Mouse (Mus musculus) limb, embryonic 12.5 days (tissue): ENCODE results near the gene Mterf2. TPM values are rescaled to one million over a fixed set of nuclear protein-coding genes. Genes with fewer than 3 reads are reported as not detected.

Experiments
- ATAC-seq: fragments of 200-750 bp; cut with Nextera tagmentation; 2 replicates; pipeline ENCODE4 v1.8.0; 2017; ENCODE audit warnings: low read depth, moderate TSS enrichment; ENCODE audit not compliant: insufficient number of reproducible peaks, insufficient read depth, low FRiP score, low TSS enrichment
- H3K27ac ChIP-seq: fragments of 300-500 bp; sonication (generic); 2 replicates; pipeline ENCODE4 v1.5.1; 2016; ENCODE audit warnings: mild to moderate bottlenecking, moderate library complexity
- H3K27me3 ChIP-seq: fragments of 300-500 bp; sonication (generic); 2 replicates; pipeline ENCODE4 v1.6.1; 2016; ENCODE audit warnings: mild to moderate bottlenecking, moderate library complexity
- H3K36me3 ChIP-seq: fragments of 300-500 bp; sonication (generic); 2 replicates; pipeline ENCODE4 v1.6.1; 2016; ENCODE audit warnings: mild to moderate bottlenecking, moderate library complexity
- H3K4me1 ChIP-seq: fragments of 300-500 bp; sonication (generic); replicated peaks from 2 replicates; pipeline ENCODE4 v1.6.1; 2016
- H3K4me2 ChIP-seq: fragments of 300-500 bp; sonication (generic); 2 replicates; pipeline ENCODE4 v1.6.1; 2016; ENCODE audit warnings: mild to moderate bottlenecking, moderate library complexity
- H3K4me3 ChIP-seq: fragments of 300-500 bp; sonication (generic); replicated peaks from 2 replicates; pipeline ENCODE4 v1.5.1; 2016; ENCODE audit warnings: mild to moderate bottlenecking
- H3K9ac ChIP-seq: fragments of 300-500 bp; sonication (generic); replicated peaks from 2 replicates; pipeline ENCODE4 v1.6.1; 2016; ENCODE audit warnings: mild to moderate bottlenecking, moderate library complexity
- H3K9me3 ChIP-seq: fragments of 300-500 bp; sonication (generic); 2 replicates; pipeline ENCODE4 v1.6.1; 2016; ENCODE audit warnings: mild to moderate bottlenecking, moderate library complexity
- WGBS: fragments of 180-500 bp; shearing (Covaris S2); methylation state at CpG from one replicate; pipeline ENCODE4 v1.1.7; 2016; 5-methylcytosine and 5-hydroxymethylcytosine counted together
- polyA plus RNA-seq: library from polyadenylated mRNA; unstranded; fragments of >200 nt; fragmentation: Nextera tagmentation; extraction: Ambion mirVana; gene quantifications from 2 replicates; pipeline ENCODE4 v1.2.1, GENCODE M21; 2016

Gene Mterf2
- polyA plus RNA-seq = 25.1 and 25.6 TPM in 2 replicates

GRCm38 (mm10) chr10:85127395-85128287 lies at the start of gene Mterf2:
TSS of gene Mterf2 (minus strand) at chr10:85128027.
- no peaks in the 10 kb centered on the region for H3K9me3 ChIP-seq
- peaks cover 32% of the 10 kb centered on the region; the same call in 1 of the 2 replicates for H3K36me3 ChIP-seq
- peak within 1 kb of the TSS; percentile 78 for H3K9ac ChIP-seq
- peak; percentile 99 for ATAC-seq
- H3K4me2 ChIP-seq = peak within 1 kb of the TSS; percentile 67
- H3K4me3 ChIP-seq = peak within 1 kb of the TSS; percentile 71
- H3K4me1 ChIP-seq = peaks cover 6% of the 10 kb centered on the region
- peak within 1 kb of the TSS; percentile 29; the same call in 1 of the 2 replicates for H3K27ac ChIP-seq
- no peaks in the 10 kb centered on the region for H3K27me3 ChIP-seq
- WGBS = 7% methylated on average over 20 of the region's 20 CpGs

DNA sequence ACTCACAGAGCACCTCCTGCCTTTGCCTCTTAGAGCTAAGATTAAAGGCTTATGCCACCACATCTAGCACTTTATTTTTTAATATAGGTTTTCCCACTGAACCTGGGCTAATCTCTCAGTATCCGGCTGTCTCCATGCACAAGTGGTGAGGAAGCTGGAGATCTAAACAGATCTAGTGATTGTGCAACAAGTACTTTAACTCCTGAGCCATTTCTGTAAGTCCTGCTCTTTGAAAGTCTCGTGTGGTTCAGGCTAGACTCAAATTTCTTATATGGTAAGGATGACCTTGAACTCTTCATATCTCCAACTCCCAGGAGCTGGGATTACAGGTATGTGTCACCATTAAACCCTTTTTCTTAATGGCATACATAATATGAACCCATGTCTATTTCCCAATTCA lies 48.8 kb upstream of the Mterf2 start:
- Histone ChIP-seq H3K27me3 (no peaks in the 10 kb centered on the region), H3K4me1 (no peaks in the 10 kb centered on the region; the same call in 1 of the 2 replicates), H3K4me3 (no peak overlapping the region), H3K9ac (no peak overlapping the region), H3K27ac (no peak overlapping the region), H3K4me2 (no peak overlapping the region), H3K36me3 (no peaks in the 10 kb centered on the region; the same call in 1 of the 2 replicates), H3K9me3 (no peaks in the 10 kb centered on the region)
- WGBS = 70% methylated on average over 2 of the region's 2 CpGs
- ATAC-seq = no peak

DNA sequence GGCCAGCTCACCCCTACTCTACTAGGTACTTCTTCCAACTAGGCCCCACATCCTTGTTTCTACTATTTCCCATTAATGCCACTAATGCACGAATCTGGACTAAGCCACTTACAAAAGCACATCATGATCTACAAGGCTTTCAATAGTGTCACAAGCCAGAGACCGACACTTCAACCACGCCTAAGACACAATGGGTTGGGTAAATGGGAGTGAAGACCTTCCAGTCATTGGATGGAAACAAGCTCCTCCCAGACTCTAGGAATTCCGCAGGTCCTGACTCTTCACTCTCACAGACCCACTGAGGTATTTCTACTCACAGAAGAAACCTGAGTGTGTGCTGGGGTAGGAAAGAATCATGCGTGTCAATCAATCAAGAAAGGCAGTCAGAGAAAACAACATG lies 37.5 kb upstream of the Mterf2 start:
- Histone ChIP-seq H3K27me3 (no peaks in the 10 kb centered on the region), H3K27ac (no peak overlapping the region), H3K4me2 (no peak overlapping the region), H3K4me1 (no peaks in the 10 kb centered on the region), H3K36me3 (no peaks in the 10 kb centered on the region), H3K4me3 (no peak overlapping the region), H3K9me3 (no peaks in the 10 kb centered on the region), H3K9ac (no peak overlapping the region)
- ATAC-seq = no peak
- WGBS = 91% methylated on average over 5 of the region's 5 CpGs

GRCm38 (mm10) chr10:85164791-85165190 lies 37.0 kb upstream of the Mterf2 start:
- Histone ChIP-seq H3K9me3 (no peaks in the 10 kb centered on the region), H3K9ac (no peak overlapping the region), H3K4me2 (no peak overlapping the region), H3K36me3 (no peaks in the 10 kb centered on the region), H3K27ac (no peak overlapping the region), H3K27me3 (no peaks in the 10 kb centered on the region), H3K4me3 (no peak overlapping the region), H3K4me1 (no peaks in the 10 kb centered on the region)
- WGBS = 94% methylated on average over 13 of the region's 13 CpGs
- no peak for ATAC-seq

DNA sequence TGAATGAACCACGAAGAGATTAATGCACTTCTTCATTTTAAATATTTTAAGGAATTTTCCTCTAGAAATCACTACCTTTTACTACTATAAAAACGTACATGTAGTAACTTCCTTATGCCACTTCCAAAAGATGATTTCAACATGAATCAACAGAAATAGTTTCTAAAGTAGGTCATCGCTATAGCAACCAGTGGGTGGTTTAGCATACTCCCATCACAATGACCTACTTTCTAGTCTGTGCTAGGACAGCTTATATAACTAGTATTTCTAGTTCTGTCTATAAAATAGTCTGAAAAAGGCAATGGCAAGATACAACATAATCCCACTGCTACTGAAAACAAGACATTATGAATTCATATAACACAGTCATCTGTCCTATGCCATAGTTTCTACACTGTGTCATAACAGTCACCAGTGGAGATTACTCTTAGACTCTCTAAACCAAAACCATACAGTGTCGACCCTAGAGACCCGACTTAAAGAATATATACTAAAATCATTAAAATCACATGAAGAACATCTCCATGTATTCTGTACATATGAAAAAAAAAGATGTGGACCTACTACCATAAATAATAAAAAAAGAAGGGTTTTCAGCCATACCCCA lies 34.0 kb upstream of the Mterf2 start:
- no peak overlapping the region for H3K9ac ChIP-seq
- no peak for ATAC-seq
- no peaks in the 10 kb centered on the region for H3K4me1 ChIP-seq
- WGBS = 87% methylated on average over 5 of the region's 5 CpGs
- H3K27me3 ChIP-seq = no peaks in the 10 kb centered on the region
- H3K36me3 ChIP-seq = no peaks in the 10 kb centered on the region
- no peak overlapping the region for H3K27ac ChIP-seq
- no peak overlapping the region for H3K4me2 ChIP-seq
- H3K9me3 ChIP-seq = no peaks in the 10 kb centered on the region
- no peak overlapping the region for H3K4me3 ChIP-seq

GRCm38 (mm10) chr10:85159989-85160619 lies 32.3 kb upstream of the Mterf2 start:
- 86% methylated on average over 1 of the region's 1 CpGs for WGBS
- no peaks in the 10 kb centered on the region for H3K27me3 ChIP-seq
- ATAC-seq = no peak

DNA sequence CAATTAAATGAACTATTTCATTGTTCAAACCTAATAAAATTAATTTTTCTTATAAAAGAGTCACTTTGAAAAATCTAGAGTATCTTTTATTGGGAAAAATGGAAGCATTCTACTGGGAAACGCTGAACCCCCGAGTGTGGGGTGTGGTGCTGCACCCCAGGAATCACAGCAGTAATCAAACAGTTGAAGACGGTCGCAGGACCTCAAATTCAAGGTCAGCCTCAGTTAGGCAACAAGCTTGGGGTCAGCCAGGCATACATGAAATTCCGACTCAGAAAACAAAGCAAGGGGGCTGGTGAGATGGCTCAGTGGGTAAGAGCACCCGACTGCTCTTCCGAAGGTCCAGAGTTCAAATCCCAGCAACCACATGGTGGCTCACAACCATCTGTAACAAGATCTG lies 29.6 kb upstream of the Mterf2 start:
- Histone ChIP-seq H3K36me3 (peaks cover 8% of the 10 kb centered on the region; the same call in 1 of the 2 replicates), H3K27me3 (no peaks in the 10 kb centered on the region), H3K4me2 (no peak overlapping the region), H3K9ac (no peak overlapping the region), H3K4me1 (no peaks in the 10 kb centered on the region), H3K4me3 (no peak overlapping the region), H3K27ac (no peak overlapping the region), H3K9me3 (no peaks in the 10 kb centered on the region)
- 92% methylated on average over 7 of the region's 7 CpGs for WGBS
- no peak for ATAC-seq

More at GRCm38 (mm10) chr10:85159989-85160619, 32.3 kb upstream of the Mterf2 start:
- no peak overlapping the region for H3K27ac ChIP-seq
- H3K9ac ChIP-seq = no peak overlapping the region
- H3K4me2 ChIP-seq = no peak overlapping the region
- no peaks in the 10 kb centered on the region for H3K9me3 ChIP-seq
- peaks cover 8% of the 10 kb centered on the region; the same call in 1 of the 2 replicates for H3K36me3 ChIP-seq
- H3K4me3 ChIP-seq = no peak overlapping the region
- no peaks in the 10 kb centered on the region for H3K4me1 ChIP-seq

- H3K9ac ChIP-seq = no peak overlapping the region
- 9% methylated on average over 2 of the region's 2 CpGs for WGBS
- no peaks in the 10 kb centered on the region for H3K27me3 ChIP-seq
- no peak overlapping the region for H3K4me2 ChIP-seq
- no peaks in the 10 kb centered on the region for H3K4me1 ChIP-seq
- no peaks in the 10 kb centered on the region for H3K9me3 ChIP-seq
- H3K36me3 ChIP-seq = peaks cover 15% of the 10 kb centered on the region; the same call in 1 of the 2 replicates
- H3K27ac ChIP-seq = no peak overlapping the region
- H3K4me3 ChIP-seq = no peak overlapping the region
- ATAC-seq = no peak
Observed at GRCm38 (mm10) chr10:85154195-85154594, 26.4 kb upstream of the Mterf2 start.

- no peak overlapping the region for H3K4me2 ChIP-seq
- no peaks in the 10 kb centered on the region for H3K9me3 ChIP-seq
- H3K4me1 ChIP-seq = no peaks in the 10 kb centered on the region
- no peak overlapping the region for H3K27ac ChIP-seq
- no peak overlapping the region for H3K9ac ChIP-seq
- no peak for ATAC-seq
- H3K36me3 ChIP-seq = peaks cover 39% of the 10 kb centered on the region
- WGBS = 85% methylated on average over 5 of the region's 5 CpGs
- no peak overlapping the region for H3K4me3 ChIP-seq
- no peaks in the 10 kb centered on the region for H3K27me3 ChIP-seq
Observed at GRCm38 (mm10) chr10:85149226-85149625, 21.4 kb upstream of the Mterf2 start.

DNA sequence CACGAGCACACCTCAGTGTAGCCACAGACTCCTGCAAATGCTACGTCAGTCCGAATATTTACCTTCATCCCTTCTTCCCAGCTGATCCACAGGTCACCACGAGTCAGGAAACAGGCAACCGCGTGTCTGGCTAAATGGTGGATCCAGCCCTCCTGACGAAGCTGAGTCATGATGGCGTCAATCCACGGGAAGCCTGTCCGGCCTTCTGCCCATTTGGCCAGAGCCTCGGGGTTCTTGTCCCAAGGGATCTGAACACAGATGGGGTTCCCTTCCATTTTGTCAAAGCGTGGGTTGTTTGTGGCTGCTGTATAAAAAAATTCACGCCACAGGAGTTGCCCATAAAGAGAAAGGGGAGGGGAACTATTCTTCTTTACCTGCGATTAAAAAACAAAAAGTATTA lies 18.5 kb upstream of the Mterf2 start:
- no peaks in the 10 kb centered on the region for H3K9me3 ChIP-seq
- no peaks in the 10 kb centered on the region for H3K27me3 ChIP-seq
- H3K36me3 ChIP-seq = peaks cover 47% of the 10 kb centered on the region
- no peak overlapping the region for H3K4me3 ChIP-seq
- H3K4me1 ChIP-seq = peaks cover 5% of the 10 kb centered on the region
- no peak overlapping the region for H3K4me2 ChIP-seq
- no peak for ATAC-seq
- no peak overlapping the region for H3K9ac ChIP-seq
- WGBS = 89% methylated on average over 14 of the region's 14 CpGs
- H3K27ac ChIP-seq = no peak overlapping the region

DNA sequence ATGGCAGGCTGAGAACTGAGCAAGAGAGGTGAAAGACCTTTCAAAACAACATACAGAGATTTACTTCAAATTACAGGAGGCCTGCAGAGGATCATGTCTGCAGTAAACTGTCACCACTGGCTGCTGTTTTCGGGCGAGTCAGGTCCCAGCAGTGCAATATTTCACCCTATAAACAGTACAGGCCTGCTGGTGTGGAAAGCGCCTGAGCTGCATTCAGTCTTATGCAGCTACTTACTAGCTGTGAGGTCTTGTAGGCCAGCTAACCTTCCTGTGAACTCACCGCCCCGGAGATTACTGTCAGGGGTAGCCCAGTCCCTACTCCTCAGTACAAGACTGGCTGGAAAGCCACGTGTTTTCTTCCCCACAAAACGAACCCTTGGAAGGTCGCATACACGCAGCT lies 13.6 kb upstream of the Mterf2 start:
- Histone ChIP-seq H3K36me3 (peaks cover 25% of the 10 kb centered on the region), H3K9me3 (no peaks in the 10 kb centered on the region), H3K4me2 (no peak overlapping the region), H3K4me3 (no peak overlapping the region), H3K27me3 (no peaks in the 10 kb centered on the region), H3K27ac (0 out of 2 replicates have a peak overlapping the region, but pooled peaks have one; percentile 23), H3K4me1 (peaks cover 12% of the 10 kb centered on the region), H3K9ac (no peak overlapping the region)
- 31% methylated on average over 9 of the region's 9 CpGs for WGBS
- ATAC-seq = peak; percentile 92
